Mouse (Mus musculus) telencephalon, adult 2 months (tissue): ENCODE data around the gene Gga2.

Experiments
- DNase-seq: peaks from one replicate; pipeline ENCODE4 v3.0.0-alpha.2; 2011; ENCODE audit warnings: low read depth, low spot score

Gene Gga2

DNA sequence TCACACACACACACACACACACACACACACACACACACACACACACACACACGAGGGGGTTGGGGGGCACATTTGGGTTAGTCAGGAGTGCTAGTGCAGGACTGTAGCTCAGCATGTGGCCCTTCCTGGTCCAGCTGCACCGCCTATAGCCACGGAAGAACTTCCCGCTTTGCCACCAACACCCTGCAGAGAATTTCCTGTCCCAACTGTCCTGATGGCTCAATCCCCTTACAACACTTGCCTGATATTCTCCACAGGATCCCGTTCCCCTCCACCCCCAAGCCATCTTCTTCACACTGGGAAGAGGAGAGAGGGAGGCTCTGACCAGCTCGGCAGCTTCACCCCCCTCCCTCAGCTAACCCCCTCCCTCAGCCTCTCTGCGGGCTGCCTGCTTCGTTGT is 20.6 kb downstream of the Gga2 start:
- no peak for DNase-seq

DNA sequence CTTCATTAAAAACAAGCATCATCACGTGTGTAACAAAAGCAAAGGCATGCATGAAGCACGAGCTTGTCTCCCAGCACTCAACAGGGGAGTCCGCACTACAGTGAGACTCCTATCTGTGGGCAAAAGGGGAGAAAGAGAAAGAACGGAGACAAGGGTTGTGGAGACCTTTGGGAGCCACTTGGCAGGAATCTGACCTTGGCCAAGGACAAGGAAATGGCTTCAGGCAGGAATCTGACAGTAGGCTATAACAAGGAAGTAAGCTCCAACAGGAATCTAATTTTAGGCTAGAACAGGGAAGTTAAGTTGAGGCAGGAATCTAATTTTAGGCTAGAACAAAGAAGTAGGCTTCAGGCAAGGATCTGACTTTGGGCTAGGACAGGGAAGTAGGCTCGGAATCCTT is 25.1 kb downstream of the Gga2 start:
- DNase-seq = no peak

DNA sequence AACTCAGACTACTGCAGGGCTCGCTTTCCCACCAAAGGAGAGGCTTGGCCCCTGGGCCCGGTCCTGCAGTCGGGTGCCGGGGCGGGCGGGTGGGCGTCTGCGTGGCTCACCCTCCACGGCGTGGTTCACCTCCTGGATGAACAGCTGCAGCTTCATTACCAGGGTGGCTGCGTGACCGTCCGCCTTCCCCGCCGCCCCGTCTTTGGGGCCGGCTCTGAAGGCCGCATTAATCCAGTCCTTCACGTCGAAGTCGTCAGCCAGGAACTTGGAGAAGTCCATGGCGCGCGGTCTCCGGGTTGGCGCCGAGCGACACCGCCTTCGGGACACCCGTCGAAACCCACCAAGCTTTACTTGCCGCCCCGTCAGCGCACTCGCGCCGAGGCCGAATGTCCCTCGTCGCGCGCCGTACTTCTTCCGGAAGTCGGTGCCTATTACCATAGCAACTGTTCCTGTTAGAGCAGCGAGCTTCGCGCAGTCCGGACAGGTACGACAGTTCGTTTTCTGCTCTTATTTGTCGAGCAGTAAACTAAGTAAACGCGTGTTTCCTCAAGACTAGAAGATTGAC is 39.6 kb downstream of the Gga2 start, which contains the start of gene Cog7:
Cog7 (minus strand) TSS at position 405 of the 565 bp plus-strand sequence.
- DNase-seq = peak; percentile 90

GRCm38 (mm10) chr7:121975031-121975430 is 46.0 kb downstream of the Gga2 start:
- DNase-seq = peak; percentile 21

DNA sequence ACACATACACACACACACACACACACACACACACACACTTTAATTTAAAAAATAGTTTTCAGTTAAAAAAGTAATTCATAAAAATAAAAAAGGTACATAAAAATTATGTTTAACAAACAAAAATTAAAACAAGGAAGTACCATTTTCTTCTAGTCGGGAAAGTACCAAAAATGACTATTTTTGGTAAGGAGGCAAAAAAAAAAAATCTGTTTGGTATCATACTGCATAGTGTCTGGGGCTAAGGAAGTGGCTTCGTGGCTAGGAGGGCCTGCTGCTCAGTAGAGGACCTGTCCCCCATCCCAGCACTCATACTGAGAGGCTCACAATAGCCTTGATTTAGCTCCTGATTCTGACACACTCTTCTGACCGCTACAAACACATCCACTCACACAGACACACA is 49.3 kb downstream of the Gga2 start:
- no peak for DNase-seq

GRCm38 (mm10) chr7:121970250-121970649 is 50.8 kb downstream of the Gga2 start:
- no peak for DNase-seq

DNA sequence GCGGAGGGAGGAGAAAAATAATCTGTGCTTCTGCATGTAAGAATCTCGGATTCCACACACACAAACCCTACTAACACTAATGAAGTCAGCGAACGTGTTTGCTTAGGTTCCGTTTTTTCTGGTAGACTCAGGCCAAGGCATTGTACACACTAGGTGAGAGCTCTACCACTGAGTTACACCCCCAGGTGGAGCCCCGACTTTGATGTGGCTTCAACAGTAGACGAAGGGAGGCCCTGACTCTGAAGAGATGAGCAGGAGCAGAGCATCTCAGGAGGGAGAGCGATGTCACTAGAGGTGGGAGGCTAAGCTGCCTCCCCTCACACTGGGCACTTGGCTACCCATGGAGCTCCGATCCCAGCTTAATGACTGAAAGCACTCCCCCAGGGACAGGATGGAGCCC is 52.2 kb downstream of the Gga2 start:
- no peak for DNase-seq

DNA sequence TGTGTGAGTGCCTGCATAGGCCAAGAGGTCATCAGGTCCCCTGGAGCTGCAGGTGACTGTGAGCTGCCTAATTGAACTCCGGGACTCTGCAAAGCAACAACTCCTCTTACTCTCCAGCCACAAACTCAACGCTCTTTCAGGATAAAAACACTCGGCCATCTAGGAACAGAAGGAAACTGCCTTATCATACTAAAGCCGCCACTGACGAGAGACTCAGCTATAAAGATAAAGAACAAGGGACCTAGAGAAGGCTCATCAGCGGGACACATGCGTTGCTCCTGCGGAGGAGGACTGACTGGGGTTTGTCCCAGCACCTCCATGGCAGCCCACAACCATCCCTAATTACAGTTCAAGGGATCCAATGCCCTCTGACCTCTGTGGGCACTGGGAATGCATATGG is 52.8 kb downstream of the Gga2 start:
- no peak for DNase-seq

- no peak for DNase-seq
Observed at GRCm38 (mm10) chr7:121966169-121966568, 54.9 kb downstream of the Gga2 start.

DNA sequence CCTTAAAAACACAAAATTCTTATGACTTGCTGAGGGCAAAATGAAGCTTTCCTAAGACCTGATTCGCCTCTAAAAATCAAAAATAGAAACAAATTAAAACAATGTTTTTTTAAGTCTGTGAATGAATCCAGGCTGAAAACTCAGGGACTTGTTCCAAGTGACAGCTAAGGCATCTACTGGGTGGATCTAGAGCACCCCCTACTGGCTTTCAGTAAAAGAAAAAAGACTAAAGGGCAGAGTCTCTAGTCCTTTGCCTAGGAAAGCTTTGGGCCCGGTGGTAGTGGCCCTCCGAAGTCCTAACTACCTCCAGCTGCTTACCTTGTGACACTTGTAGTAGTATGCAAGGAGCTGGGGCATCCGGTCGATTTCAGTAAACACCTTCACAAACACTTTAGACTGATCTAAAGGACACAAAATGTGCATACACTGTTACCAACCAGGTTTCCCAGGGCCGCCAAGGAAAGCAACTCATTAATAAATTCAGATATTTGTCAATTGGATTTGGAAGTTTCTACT is 57.1 kb downstream of the Gga2 start:
- peak; percentile 52 for DNase-seq

GRCm38 (mm10) chr7:121962571-121962959 is 58.5 kb downstream of the Gga2 start:
- DNase-seq = no peak

- DNase-seq = no peak
Observed at GRCm38 (mm10) chr7:121961913-121962570, 59.0 kb downstream of the Gga2 start.

DNA sequence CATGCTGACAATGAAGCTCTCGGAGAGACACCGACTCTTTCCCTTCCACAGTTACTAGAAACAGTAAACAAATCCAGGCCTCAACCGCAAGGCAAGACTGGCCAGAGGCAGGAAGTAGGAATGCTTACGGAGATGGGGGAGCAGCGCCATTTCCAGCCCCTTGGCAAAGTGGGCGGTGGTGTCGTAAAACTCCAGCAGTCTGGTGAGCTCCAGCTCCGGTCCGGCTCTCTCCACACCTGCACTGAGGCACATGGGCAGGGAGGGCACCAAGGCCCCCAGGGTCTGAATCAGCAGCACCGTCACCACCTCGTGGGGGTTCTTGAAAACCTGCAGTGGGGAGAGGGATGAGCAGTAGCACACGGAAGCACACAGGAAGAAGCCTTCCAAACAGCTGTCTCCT is 65.2 kb downstream of the Gga2 start:
- DNase-seq = no peak

DNA sequence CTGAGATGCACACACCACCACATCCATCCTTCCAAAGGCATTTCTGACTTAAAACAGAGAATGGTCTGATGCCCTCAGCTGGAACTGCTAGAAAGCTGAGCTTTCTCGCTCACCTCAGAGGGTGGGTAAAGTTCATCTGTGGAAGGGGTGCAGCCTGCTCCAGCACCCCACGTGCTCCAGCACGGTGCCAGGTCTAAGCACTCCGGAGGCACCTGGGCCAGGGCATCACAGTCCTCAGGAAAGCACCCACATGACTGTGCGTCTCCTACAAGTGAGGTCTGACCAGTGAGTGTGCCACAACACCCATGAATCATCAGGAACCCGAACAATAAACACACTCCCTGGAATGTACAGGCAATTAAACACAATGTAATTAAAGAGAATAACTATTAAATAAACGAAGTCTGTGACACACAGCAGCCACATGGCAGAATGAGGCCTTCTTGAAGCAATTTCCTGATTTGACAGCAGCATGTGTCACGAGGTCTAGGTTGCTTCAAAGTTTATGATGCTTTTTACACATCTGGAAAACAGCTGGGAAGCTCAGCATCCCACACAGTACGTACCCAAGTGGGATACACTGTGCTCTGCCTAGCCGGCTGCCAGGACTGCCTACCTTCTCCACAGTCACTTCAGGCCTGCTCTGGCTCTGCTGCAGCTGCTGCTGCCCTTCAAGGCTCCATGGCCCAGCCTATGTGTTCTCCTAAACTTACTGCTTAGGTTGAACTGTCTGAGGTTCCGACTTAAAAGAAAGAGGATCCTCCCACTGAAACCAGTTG is 65.9 kb downstream of the Gga2 start:
- DNase-seq = no peak

GRCm38 (mm10) chr7:121947513-121947912 is 73.5 kb downstream of the Gga2 start:
- no peak for DNase-seq

- no peak for DNase-seq
Observed at GRCm38 (mm10) chr7:121946196-121946595, 74.8 kb downstream of the Gga2 start.

GRCm38 (mm10) chr7:121942371-121942770 is 78.7 kb downstream of the Gga2 start:
- DNase-seq = no peak

DNA sequence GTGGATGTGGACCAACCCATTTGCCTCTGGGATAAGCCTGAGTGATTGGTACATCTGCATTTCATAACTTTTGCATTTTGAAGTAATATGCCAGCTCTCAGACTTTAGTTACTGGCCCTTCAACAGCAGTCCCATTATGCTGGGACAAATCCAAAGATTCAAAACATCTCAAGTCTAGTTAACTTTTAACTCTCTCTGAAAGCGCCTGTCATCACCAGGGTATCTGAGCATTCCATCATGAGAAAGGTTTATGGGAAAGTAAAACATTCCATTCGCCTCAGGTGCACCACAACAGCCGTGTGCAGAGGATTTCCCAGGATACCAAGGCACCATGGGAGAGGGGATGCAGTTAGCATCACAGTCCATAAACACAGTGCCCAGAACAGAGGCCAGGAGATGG is 79.4 kb downstream of the Gga2 start:
- no peak for DNase-seq

DNA sequence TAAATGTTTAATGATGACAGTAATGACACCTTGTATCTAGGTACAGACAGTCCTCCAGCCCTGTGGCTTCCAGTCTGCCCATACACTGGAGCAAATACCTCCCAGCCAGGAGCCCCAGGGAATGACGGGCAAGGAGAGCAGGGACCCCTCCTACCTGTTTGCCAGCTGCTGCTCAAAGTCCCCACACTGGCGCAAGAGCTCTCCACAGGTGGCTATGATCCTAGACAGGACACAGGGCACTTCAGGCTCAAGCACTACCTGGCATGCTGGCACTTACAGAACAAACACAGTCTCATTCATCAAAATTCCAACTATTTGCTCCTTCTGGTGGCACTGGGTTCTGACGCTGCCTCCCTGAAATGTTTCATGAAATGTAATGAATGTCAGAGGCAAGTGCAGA is 80.0 kb downstream of the Gga2 start:
- DNase-seq = no peak

DNA sequence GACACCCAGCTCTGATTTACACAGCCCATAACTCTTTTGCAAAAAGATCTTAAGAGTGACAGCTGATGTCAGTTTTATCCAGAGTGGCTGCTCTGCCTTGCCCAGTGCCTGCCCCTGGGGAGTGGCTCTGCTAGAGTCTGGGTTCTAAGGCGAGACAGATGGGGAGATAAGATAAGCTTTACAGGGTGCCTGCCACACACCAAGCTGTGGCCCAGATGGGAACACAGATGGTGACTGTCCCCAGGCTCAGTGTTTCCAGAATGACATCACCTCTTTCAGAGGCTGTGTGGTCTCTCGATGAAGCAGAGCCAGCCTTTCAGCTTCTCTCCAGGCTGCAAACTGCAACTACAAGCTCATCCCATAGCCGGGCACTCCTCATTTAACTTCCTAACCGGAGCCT is 81.3 kb downstream of the Gga2 start:
- DNase-seq = peak; percentile 82

- no peak for DNase-seq
Observed at GRCm38 (mm10) chr7:121939244-121939643, 81.8 kb downstream of the Gga2 start.

GRCm38 (mm10) chr7:121938124-121938891 is 82.7 kb downstream of the Gga2 start:
- DNase-seq = no peak
